14 mouse cellular contexts compared by ENCODE assay signal in the genomic region with DNA sequence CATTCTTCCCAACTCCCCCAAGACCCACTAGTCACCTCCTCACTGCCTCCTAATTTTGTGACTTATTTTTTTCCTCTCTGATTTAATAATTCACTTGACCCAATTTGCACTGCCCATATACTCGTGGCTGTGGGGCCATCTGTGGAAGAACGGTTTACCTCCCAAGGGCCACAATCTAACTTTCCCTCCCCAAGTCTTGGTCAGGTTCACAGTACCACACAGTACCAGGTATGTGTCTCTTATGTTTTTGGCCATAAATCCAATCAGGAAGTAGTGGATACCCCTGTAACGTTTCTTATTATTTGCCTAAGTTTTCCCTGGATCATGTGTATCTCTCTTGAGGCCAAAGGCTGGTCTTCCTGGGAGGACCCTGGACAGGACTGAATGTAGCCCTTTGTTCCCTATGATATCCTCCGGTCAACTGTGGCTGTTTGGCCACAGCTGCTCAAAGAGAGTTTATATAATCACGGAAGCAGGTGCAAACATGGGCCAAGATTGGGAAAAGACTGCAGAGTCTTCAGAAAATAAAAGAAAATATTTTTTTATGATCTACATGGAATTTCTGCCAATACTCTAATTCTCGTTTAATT.
"Had no signal": no experiment of that assay in that cellular context is flagged by ENCODE, and none has a peak within 500 bp of the region (broad histone marks: within the 10 kb centered on the region; RNA-seq: fewer than 3 reads in every experiment).

No protein-coding gene starts in this region.

- H3K4me2 ChIP-seq: hindbrain, embryonic 15.5 days; kidney, embryonic 15.5 days; lung, embryonic 15.5 days; midbrain, embryonic 12.5 days; neural tube, embryonic 15.5 days had no signal

- H3K9ac ChIP-seq: hindbrain, embryonic 15.5 days; kidney, embryonic 15.5 days; liver, embryonic 14.5 days; lung, embryonic 15.5 days; midbrain, embryonic 12.5 days; neural tube, embryonic 15.5 days had no signal

- H3K27ac ChIP-seq: hindbrain, embryonic 15.5 days; kidney, embryonic 15.5 days; left cerebral cortex, adult 2 months; liver, embryonic 14.5 days; lung, embryonic 15.5 days; macrophage; midbrain, embryonic 12.5 days; neural tube, embryonic 15.5 days had no signal

- H3K9me3 ChIP-seq: hindbrain, embryonic 15.5 days; kidney, embryonic 15.5 days; lung, embryonic 15.5 days; megakaryocyte, embryonic 14.5 days; midbrain, embryonic 12.5 days; neural tube, embryonic 15.5 days had no signal

- H3K27me3 ChIP-seq: hindbrain, embryonic 15.5 days; kidney, embryonic 15.5 days; lung, embryonic 15.5 days; midbrain, embryonic 12.5 days; neural tube, embryonic 15.5 days had no signal

- H3K4me1 ChIP-seq: hindbrain, embryonic 15.5 days; kidney, embryonic 15.5 days; lung, embryonic 15.5 days; midbrain, embryonic 12.5 days; neural tube, embryonic 15.5 days had no signal

- H3K4me3 ChIP-seq: hindbrain, embryonic 15.5 days; kidney, embryonic 15.5 days; left cerebral cortex, adult 2 months; lung, embryonic 15.5 days; megakaryocyte, embryonic 14.5 days; midbrain, embryonic 12.5 days; myocyte; neural tube, embryonic 15.5 days had no signal

- H3K36me3 ChIP-seq: hindbrain, embryonic 15.5 days; kidney, embryonic 15.5 days; lung, embryonic 15.5 days; midbrain, embryonic 12.5 days; neural tube, embryonic 15.5 days had no signal

- DNase-seq: lung, postnatal 14 days; right cerebral cortex, adult 18-20 months; right cerebral cortex, postnatal 25 days; thymus, postnatal 36 days had no signal
